Mouse (Mus musculus) gastrocnemius, postnatal 14 days (tissue): Measurements from ENCODE around the gene Gm3149. TPM values are rescaled to one million over a fixed set of nuclear protein-coding genes. Genes with fewer than 3 reads are reported as not detected.
"Not testable (repeated sequence)": the region's sequence is repeated elsewhere in the genome, so short reads cannot be mapped to it uniquely, and the experiment has no call there.

Experiments
- DNase-seq: peaks from one replicate; pipeline ENCODE4 v3.0.0; 2021; ENCODE audit warnings: mixed read lengths
- intact Hi-C: fragments of 180-260 bp; cut with DNase I; formaldehyde crosslinking; loops from one replicate; pipeline ENCODE4 v1.15.1; 2025; ENCODE audit warnings: low total_unique reads
- long read RNA-seq, 2 experiments: library from polyadenylated mRNA; stranded (forward); transcript quantifications; one replicate each; pipeline ENCODE4 v2.0.0; 2021
- total RNA-seq, 2 experiments: library from RNA; stranded (reverse); gene quantifications; 2 replicates each; pipeline ENCODE4 v1.2.3; 2021

The Gm3149 gene
- total RNA-seq = not detected
- long read RNA-seq, experiment 1 = 0 reads
- long read RNA-seq, experiment 2 = 0 reads

DNA sequence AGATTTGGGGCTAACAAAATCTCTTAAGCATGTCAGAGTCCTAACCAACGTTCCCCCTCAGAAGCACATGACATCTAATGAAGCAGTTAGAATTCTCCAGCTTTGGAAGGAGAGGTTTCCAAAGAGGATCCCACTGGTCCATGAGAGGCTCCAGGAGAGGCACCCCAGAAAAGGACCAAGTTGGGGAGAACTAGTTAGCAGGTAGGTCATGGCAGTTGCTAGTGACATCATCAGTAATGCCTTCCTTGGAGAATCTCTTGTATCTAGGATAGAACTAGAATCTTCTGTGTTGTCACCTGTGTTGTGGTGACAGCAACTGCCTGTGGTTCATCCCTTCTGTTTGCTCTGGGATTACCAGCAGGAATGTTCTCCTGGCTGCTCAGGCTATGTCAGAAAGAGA is at the start of gene Gm3149:
TSS of gene Gm3149 (plus strand) at position 301 of the 400 bp plus-strand sequence.
- intact Hi-C loops, DNase-seq: not testable (repeated sequence)

GRCm38 (mm10) chr14:4269238-4269950 is 47.7 kb upstream of the Gm3149 start:
- intact Hi-C loops, DNase-seq: not testable (repeated sequence)

- intact Hi-C loops, DNase-seq: not testable (repeated sequence)
Measured at GRCm38 (mm10) chr14:4279828-4280227, 37.3 kb upstream of the Gm3149 start.

DNA sequence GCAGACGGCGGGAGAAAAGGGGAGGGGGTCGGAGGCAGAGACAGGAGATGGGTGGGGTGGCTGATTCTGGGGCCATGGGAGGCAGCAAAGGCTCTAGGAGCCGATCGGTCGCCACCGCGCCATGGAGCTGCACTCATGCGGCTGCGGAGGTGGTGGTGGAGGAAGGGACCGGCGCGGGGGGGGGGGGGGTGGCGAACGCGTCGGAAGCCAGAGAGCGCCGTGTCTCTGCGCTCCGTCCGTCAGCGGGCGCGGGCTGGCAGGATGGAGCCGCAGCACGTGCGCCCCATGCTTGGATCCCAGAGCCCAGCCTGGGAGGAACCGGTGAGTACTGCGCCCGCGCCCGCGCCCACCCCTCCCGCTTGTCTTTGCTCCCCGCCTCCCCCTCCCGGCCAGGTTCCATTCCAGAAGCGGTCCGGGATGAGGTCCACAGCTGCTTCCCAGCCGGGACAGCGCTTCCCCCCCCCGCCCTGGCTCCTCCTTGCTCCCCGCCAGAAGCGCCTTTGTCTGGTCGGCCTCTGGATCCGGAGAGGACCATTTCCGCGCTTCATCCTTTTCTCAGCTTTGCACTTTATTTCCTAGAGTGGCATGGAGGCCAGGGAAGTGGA is 17.5 kb downstream of the Gm3149 start, which contains the start of gene 2610042L04Rik:
TSS of gene 2610042L04Rik (plus strand) at position 288 of the 605 bp plus-strand sequence.
- DNase-seq, intact Hi-C loops: not testable (repeated sequence)

DNA sequence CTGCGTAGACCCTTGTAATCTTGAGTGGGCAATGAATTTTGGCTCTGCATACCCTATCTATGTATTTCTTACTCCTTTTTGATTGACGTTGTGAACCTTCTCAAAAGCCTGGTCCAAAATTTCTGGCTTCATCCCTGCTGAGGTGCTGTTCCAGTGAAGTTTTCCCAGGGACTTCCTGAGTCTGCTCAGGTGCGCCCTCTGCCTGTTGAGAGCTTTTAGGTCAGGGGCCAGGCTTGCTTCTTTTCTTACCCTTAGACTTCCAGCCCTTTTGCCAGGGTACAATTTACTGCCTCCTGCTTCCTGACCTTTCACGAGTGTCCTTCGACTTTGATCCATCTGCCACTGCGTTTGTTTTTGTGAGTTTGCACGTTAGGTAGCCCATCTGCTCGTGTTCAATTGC is 18.4 kb downstream of the Gm3149 start:
- not testable (repeated sequence) for DNase-seq

GRCm38 (mm10) chr14:4368991-4369390 is 51.9 kb downstream of the Gm3149 start:
- DNase-seq, intact Hi-C loops: not testable (repeated sequence)

More for the DNA sequence above, 18.4 kb downstream of the Gm3149 start:
- intact Hi-C loops = not testable (repeated sequence)

- DNase-seq = not testable (repeated sequence)
Measured at GRCm38 (mm10) chr14:4369691-4370090, 52.6 kb downstream of the Gm3149 start.

More at GRCm38 (mm10) chr14:4369691-4370090, 52.6 kb downstream of the Gm3149 start:
- intact Hi-C loops = not testable (repeated sequence)

Other genes with a start within 250 kb of the Gm3149 start
- gene Gm3115, start 233.2 kb upstream of the Gm3149 start, total RNA-seq = under 1 TPM; 0.14 to 0.18 TPM
- 1 to 10 TPM; 1.1 TPM for gene Gm8108, start 206.8 kb upstream of the Gm3149 start, total RNA-seq
- gene Gm3127, start 152.3 kb upstream of the Gm3149 start, total RNA-seq = not detected
- gene Gm2974, start 134.7 kb upstream of the Gm3149 start, total RNA-seq = not detected
- not detected for gene Gm3138, start 67.7 kb upstream of the Gm3149 start, total RNA-seq
- under 1 TPM in 1 of 2 experiments, not detected in 1; 0.18 TPM for gene 2610042L04Rik, start 17.5 kb downstream of the Gm3149 start, total RNA-seq
- not detected for gene Gm3159, start 80.2 kb downstream of the Gm3149 start, total RNA-seq
- gene Gm3164, start 98.2 kb downstream of the Gm3149 start, total RNA-seq = under 1 TPM; 0.47 to 0.49 TPM
- not detected for gene Gm3173, start 113.7 kb downstream of the Gm3149 start, total RNA-seq
- not detected for gene Gm3182, start 164.5 kb downstream of the Gm3149 start, total RNA-seq
- gene Gm3047, start 238.1 kb downstream of the Gm3149 start, total RNA-seq = not detected